Mouse (Mus musculus) C2C12 (cell line): Measurements from ENCODE around the gene Slc11a2. TPM values are rescaled to one million over a fixed set of nuclear protein-coding genes. Genes with fewer than 3 reads are reported as not detected.
A peak's percentile ranks its signal among the peaks of the same experiment; 100 is the strongest.

Source experiments
- H3K27me3 ChIP-seq: one replicate; pipeline ENCODE4 v1.6.1; 2011; ENCODE audit not compliant: control insufficient read depth, insufficient read depth, insufficient read length
- H3K36me3 ChIP-seq: one replicate; pipeline ENCODE4 v1.6.1; 2011; ENCODE audit not compliant: control insufficient read depth, insufficient read depth
- H3K4me3 ChIP-seq: one replicate; pipeline ENCODE4 v1.5.1; 2011; ENCODE audit warnings: mild to moderate bottlenecking, control low read depth; ENCODE audit not compliant: poor library complexity, insufficient read depth, severe bottlenecking
- H3K79me2 ChIP-seq: one replicate; pipeline ENCODE4 v1.6.1; 2011; ENCODE audit not compliant: control insufficient read depth, insufficient read depth
- H3K79me3 ChIP-seq: one replicate; pipeline ENCODE4 v1.6.1; 2011; ENCODE audit warnings: low read depth, control low read depth
- H3ac ChIP-seq: one replicate; pipeline ENCODE3; 2011; ENCODE audit warnings: low read depth; ENCODE audit not compliant: control insufficient read depth, insufficient read length
- CEBPB ChIP-seq: IDR thresholded peaks from one replicate; pipeline ENCODE4 v1.6.1; 2011; ENCODE audit warnings: low read depth, mild to moderate bottlenecking, control low read depth, moderate library complexity
- CTCF ChIP-seq: IDR thresholded peaks from one replicate; pipeline ENCODE4 v1.5.1; 2011; ENCODE audit not compliant: control insufficient read depth, insufficient read depth, insufficient read length
- FOSL1 ChIP-seq: IDR thresholded peaks from one replicate; pipeline ENCODE4 v1.8.0; 2011; ENCODE audit warnings: mild to moderate bottlenecking, low read length; ENCODE audit not compliant: poor library complexity, insufficient read depth, severe bottlenecking
- MAX ChIP-seq: IDR thresholded peaks from one replicate; pipeline ENCODE4 v1.6.1; 2011; ENCODE audit warnings: mild to moderate bottlenecking, control low read depth
- MYOD1 ChIP-seq: IDR thresholded peaks from one replicate; pipeline ENCODE4 v1.6.1; 2011; ENCODE audit warnings: low read depth; ENCODE audit not compliant: control insufficient read depth, insufficient read length
- MYOG ChIP-seq: IDR thresholded peaks from one replicate; pipeline ENCODE4 v1.6.1; 2011; ENCODE audit not compliant: control insufficient read depth, insufficient read length; ENCODE audit errors: extremely low read depth
- USF1 ChIP-seq: IDR thresholded peaks from one replicate; pipeline ENCODE4 v1.6.1; 2011; ENCODE audit warnings: low read depth, mild to moderate bottlenecking, control low read depth, moderate library complexity
- polyA plus RNA-seq: library from polyadenylated mRNA; unstranded; fragments of >200 nt; fragmentation: generic; extraction: Trizol; gene quantifications from one replicate; pipeline ENCODE4 v1.2.1, GENCODE M21; 2012; ENCODE audit warnings: missing spikeins

Gene Slc11a2
- polyA plus RNA-seq, 1 experiment, result 34.3 TPM

GRCm38 (mm10) chr15:100465432-100465831, 40.6 kb upstream of the Slc11a2 start:
- Histone ChIP-seq H3K79me2 (peaks cover 12% of the 10 kb centered on the region), H3K4me3 (no peak overlapping the region), H3ac (no peak overlapping the region), H3K79me3 (no peaks in the 10 kb centered on the region), H3K27me3 (no peaks in the 10 kb centered on the region), H3K36me3 (no peaks in the 10 kb centered on the region)
- no peak for TF ChIP-seq USF1
- no peak for TF ChIP-seq CTCF
- TF ChIP-seq MYOG, result no peak
- TF ChIP-seq FOSL1, result no peak
- TF ChIP-seq MYOD1, result no peak
- TF ChIP-seq MAX, result no peak
- TF ChIP-seq CEBPB, result no peak

DNA sequence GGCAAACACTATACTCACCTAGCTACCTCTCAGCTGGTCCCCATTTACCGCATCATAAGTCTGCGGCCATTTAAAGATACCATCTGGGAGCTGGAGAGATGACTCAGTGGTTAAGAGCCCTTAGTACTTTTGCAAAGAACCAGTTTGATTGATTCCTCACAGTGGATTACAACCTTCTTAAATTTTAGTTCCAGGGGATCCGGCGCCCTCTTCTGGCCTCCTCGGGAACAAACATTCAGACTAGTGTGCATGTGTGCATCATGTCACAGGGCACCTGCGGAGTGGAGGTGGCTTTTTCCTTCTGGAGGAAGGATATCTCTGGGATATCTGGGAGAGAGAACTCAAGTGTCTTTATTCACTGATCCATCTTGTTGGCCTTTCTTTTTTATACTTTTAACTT, 38.8 kb upstream of the Slc11a2 start:
- no peaks in the 10 kb centered on the region for H3K79me2 ChIP-seq
- no peaks in the 10 kb centered on the region for H3K79me3 ChIP-seq
- no peak overlapping the region for H3ac ChIP-seq
- H3K27me3 ChIP-seq, result no peaks in the 10 kb centered on the region
- TF ChIP-seq CTCF (peak; percentile 46), MYOD1 (no peak)
- no peaks in the 10 kb centered on the region for H3K36me3 ChIP-seq
- H3K4me3 ChIP-seq, result no peak overlapping the region

DNA sequence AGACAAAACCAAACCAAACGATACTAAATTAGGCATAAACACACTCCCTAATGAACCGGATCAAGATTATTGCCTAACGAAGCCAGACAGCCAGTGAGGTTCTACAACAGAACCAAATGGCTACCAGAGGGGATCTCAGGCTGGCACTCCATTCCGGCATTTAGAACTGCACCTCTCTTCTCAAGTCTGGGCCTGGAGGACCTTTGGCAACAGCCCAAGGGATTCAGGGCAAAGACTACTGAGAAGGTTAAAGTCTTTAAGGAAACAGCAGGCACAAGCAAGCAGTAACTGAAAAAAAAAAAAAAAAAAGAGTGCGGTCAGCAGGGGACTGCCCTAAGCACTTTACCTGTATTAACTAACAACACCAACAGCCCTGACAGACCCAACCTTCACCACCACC, 37.2 kb upstream of the Slc11a2 start:
- no peak for TF ChIP-seq MYOG
- TF ChIP-seq MAX, result no peak
- no peak for TF ChIP-seq USF1
- no peak for TF ChIP-seq MYOD1
- no peak for TF ChIP-seq CTCF
- no peak for TF ChIP-seq CEBPB
- TF ChIP-seq FOSL1, result no peak
- Histone ChIP-seq H3K4me3 (no peak overlapping the region), H3K36me3 (no peaks in the 10 kb centered on the region)

DNA sequence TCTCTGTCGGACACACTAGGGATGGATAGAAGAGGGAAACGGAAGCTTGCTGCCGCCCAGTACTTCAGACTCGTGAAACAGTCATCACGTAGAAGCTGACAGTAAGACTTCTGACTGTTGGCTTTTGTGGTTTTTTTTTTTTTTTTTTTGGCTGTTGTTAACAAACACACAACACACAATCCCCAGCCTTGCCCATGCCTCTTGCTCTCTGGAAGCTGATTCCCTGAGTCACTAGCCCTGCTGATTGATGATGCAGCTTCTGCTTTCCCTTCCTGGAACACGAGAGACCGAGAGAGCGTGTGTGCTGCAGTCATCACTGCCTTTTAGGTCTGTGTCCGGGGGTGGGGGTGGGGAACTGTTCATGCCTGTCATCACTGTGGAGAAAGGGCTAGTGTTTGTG, 36.8 kb upstream of the Slc11a2 start:
- Histone ChIP-seq H3K79me2 (no peaks in the 10 kb centered on the region), H3K27me3 (no peaks in the 10 kb centered on the region), H3ac (no peak overlapping the region), H3K79me3 (no peaks in the 10 kb centered on the region), H3K4me3 (no peak overlapping the region), H3K36me3 (no peaks in the 10 kb centered on the region)
- no peak for TF ChIP-seq CEBPB
- no peak for TF ChIP-seq MAX
- no peak for TF ChIP-seq FOSL1
- TF ChIP-seq MYOG, result no peak
- no peak for TF ChIP-seq CTCF

More for the DNA sequence above, 37.2 kb upstream of the Slc11a2 start:
- Histone ChIP-seq H3K79me2 (no peaks in the 10 kb centered on the region), H3ac (no peak overlapping the region), H3K27me3 (no peaks in the 10 kb centered on the region), H3K79me3 (no peaks in the 10 kb centered on the region)

GRCm38 (mm10) chr15:100460942-100461341, 36.1 kb upstream of the Slc11a2 start:
- Histone ChIP-seq H3K27me3 (no peaks in the 10 kb centered on the region), H3K36me3 (no peaks in the 10 kb centered on the region), H3K79me3 (no peaks in the 10 kb centered on the region), H3ac (no peak overlapping the region), H3K79me2 (no peaks in the 10 kb centered on the region), H3K4me3 (no peak overlapping the region)
- TF ChIP-seq USF1 (no peak), CTCF (no peak), CEBPB (no peak), MAX (no peak), MYOG (no peak), MYOD1 (no peak), FOSL1 (no peak)

DNA sequence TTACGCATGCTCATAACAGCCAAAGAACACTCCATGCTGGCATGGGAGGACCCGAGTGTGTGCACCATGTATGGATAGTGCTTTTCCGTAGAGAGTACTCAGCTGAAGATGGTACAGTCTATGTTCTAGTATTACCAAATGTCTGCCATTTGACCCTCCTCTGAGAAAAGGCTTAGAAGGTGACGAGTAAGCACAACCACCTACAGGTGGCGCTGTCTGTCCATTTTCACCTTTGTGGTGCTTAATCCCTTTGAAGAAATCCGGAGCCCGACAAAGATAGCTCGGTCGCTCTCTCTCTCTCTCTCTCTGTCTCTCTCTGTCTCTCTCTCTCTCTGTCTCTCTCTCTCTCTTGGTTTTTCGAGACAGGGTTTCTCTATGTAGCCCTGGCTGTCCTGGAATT, 33.2 kb upstream of the Slc11a2 start:
- Histone ChIP-seq H3K79me2 (no peaks in the 10 kb centered on the region), H3K4me3 (no peak overlapping the region), H3ac (no peak overlapping the region), H3K79me3 (no peaks in the 10 kb centered on the region), H3K36me3 (no peaks in the 10 kb centered on the region), H3K27me3 (no peaks in the 10 kb centered on the region)
- TF ChIP-seq MYOG (no peak), MAX (no peak), CEBPB (no peak), MYOD1 (no peak), FOSL1 (no peak), USF1 (no peak), CTCF (peak; percentile 53)
